Mouse (Mus musculus) forebrain, embryonic 11.5 days (tissue): ENCODE measurements around the gene Nfatc3. TPM values are rescaled to one million over a fixed set of nuclear protein-coding genes. Genes with fewer than 3 reads are reported as not detected.

ENCODE experiments used
- ATAC-seq: fragments of 200-750 bp; cut with Nextera tagmentation; replicated peaks from 2 replicates; pipeline ENCODE4 v1.8.0; 2017; ENCODE audit warnings: moderate TSS enrichment; ENCODE audit not compliant: low FRiP score
- DNase-seq: peaks from one replicate; pipeline ENCODE4 v3.0.0-alpha.2; 2017; ENCODE audit warnings: low spot score
- H3K27ac ChIP-seq: fragments of 300-500 bp; sonication (generic); 2 replicates; pipeline ENCODE4 v1.5.1; 2014; ENCODE audit warnings: low read depth, low read length
- H3K27me3 ChIP-seq: fragments of 300-500 bp; sonication (generic); 2 replicates; pipeline ENCODE4 v1.6.1; 2014; ENCODE audit warnings: mild to moderate bottlenecking, low read length, mixed read lengths; ENCODE audit not compliant: control insufficient read depth, insufficient read depth
- H3K36me3 ChIP-seq: fragments of 300-500 bp; sonication (generic); 2 replicates; pipeline ENCODE4 v1.6.1; 2014; ENCODE audit warnings: mild to moderate bottlenecking, low read length, moderate library complexity, mixed read lengths; ENCODE audit not compliant: control insufficient read depth, insufficient read depth
- H3K4me1 ChIP-seq: fragments of 300-500 bp; sonication (generic); replicated peaks from 2 replicates; pipeline ENCODE4 v1.6.1; 2014; ENCODE audit warnings: low read length, mixed read lengths; ENCODE audit not compliant: control insufficient read depth, insufficient read depth
- H3K4me2 ChIP-seq: fragments of 300-500 bp; sonication (generic); 2 replicates; pipeline ENCODE4 v1.6.1; 2014; ENCODE audit warnings: low read depth, mild to moderate bottlenecking, low read length, moderate library complexity, mixed read lengths; ENCODE audit not compliant: severe bottlenecking
- H3K4me3 ChIP-seq: fragments of 300-500 bp; sonication (generic); 2 replicates; pipeline ENCODE4 v1.5.1; 2014; ENCODE audit warnings: low read depth, low read length
- H3K9ac ChIP-seq: fragments of 300-500 bp; sonication (generic); 2 replicates; pipeline ENCODE4 v1.6.1; 2014; ENCODE audit warnings: low read length
- H3K9me3 ChIP-seq: fragments of 300-500 bp; sonication (generic); 2 replicates; pipeline ENCODE4 v1.6.1; 2016; ENCODE audit warnings: low read length, mixed read lengths; ENCODE audit not compliant: control insufficient read depth
- WGBS: fragments of 180-500 bp; shearing (Covaris S2); extraction: QIAGEN DNeasy Blood & Tissue Kit; methylation state at CpG from one replicate; pipeline ENCODE4 v1.1.7; 2014; 5-methylcytosine and 5-hydroxymethylcytosine counted together
- polyA plus RNA-seq: library from polyadenylated mRNA; unstranded; fragments of >200 nt; fragmentation: Nextera tagmentation; extraction: Ambion mirVana; gene quantifications from 2 replicates; pipeline ENCODE4 v1.2.1, GENCODE M21; 2014

Gene Nfatc3
- polyA plus RNA-seq, 1 experiment from 2014 or later = 5.3 TPM

DNA sequence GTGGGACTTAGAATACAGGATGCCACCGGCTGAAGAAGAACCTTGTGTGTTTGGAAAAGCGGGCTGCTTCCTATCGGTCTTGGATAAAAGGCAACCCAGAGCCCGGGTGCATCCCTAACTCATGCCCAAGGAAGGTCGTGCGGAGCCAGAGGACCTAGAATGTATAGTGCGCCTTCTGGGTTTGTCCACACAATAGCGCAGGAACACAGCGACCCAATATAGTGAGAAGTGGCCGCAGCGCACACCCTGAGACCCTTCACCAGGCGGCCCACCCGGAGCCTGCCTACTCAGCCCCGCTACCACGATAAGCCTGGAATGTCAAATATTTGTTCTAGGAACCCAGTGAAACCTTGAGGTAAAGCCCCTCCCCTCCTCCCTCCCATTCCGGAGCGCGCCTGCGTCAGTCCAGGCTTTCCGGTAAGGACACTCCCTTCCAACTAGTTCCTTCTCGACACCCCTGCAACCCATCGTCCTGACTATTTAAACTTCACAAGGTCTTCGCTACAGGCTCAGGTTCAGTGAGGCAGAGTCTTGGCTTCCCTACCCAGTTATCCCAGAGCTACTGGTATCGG lies 79.4 kb downstream of the Nfatc3 start:
- Histone ChIP-seq H3K4me1 (peaks cover 18% of the 10 kb centered on the region; the same call in 1 of the 2 replicates), H3K9me3 (no peaks in the 10 kb centered on the region), H3K9ac (peak overlapping the region; percentile 47), H3K4me3 (peak overlapping the region; percentile 40), H3K4me2 (peak overlapping the region; percentile 77), H3K27ac (no peak overlapping the region), H3K36me3 (no peaks in the 10 kb centered on the region), H3K27me3 (peaks cover 55% of the 10 kb centered on the region)
- ATAC-seq (0 out of 2 replicates have a peak, but pooled peaks have one; percentile 13), DNase-seq (peak; percentile 75)
- WGBS = 0% methylated on average over 24 of the region's 24 CpGs

DNA sequence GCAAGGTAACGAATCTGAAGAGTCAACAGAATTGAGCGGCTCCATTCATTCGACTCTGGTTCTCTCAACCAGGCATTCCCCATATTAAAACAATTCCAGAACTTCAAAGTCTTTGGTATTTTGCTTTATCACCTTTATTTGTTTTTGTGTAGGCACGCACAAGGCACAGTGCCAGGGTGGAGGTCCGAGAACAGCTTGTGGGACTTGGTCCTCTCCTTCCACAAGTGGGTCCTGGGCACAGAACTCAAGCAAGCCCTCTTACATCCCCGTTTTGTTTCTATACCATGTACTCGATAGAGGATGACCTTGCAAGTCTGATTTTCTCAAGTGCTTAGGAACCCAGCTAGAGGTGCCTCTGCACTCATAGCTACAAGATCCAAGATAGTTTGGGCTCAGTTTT lies 80.0 kb downstream of the Nfatc3 start:
- Histone ChIP-seq H3K27me3 (peaks cover 55% of the 10 kb centered on the region), H3K27ac (no peak overlapping the region), H3K9me3 (no peaks in the 10 kb centered on the region), H3K9ac (peak overlapping the region; percentile 47), H3K4me2 (peak overlapping the region; percentile 77), H3K4me1 (peaks cover 18% of the 10 kb centered on the region; the same call in 1 of the 2 replicates), H3K36me3 (no peaks in the 10 kb centered on the region), H3K4me3 (peak overlapping the region; percentile 40)
- ATAC-seq (no peak), DNase-seq (no peak)
- 17% methylated on average over 7 of the region's 7 CpGs for WGBS

- Histone ChIP-seq H3K4me1 (peaks cover 18% of the 10 kb centered on the region; the same call in 1 of the 2 replicates), H3K9me3 (no peaks in the 10 kb centered on the region), H3K27ac (no peak overlapping the region), H3K9ac (no peak overlapping the region), H3K4me2 (no peak overlapping the region), H3K4me3 (no peak overlapping the region), H3K27me3 (peaks cover 40% of the 10 kb centered on the region), H3K36me3 (no peaks in the 10 kb centered on the region)
- DNase-seq = no peak
- no peak for ATAC-seq
- 66% methylated on average over 5 of the region's 5 CpGs for WGBS
Observed at GRCm38 (mm10) chr8:106140191-106140590, 81.6 kb downstream of the Nfatc3 start.

DNA sequence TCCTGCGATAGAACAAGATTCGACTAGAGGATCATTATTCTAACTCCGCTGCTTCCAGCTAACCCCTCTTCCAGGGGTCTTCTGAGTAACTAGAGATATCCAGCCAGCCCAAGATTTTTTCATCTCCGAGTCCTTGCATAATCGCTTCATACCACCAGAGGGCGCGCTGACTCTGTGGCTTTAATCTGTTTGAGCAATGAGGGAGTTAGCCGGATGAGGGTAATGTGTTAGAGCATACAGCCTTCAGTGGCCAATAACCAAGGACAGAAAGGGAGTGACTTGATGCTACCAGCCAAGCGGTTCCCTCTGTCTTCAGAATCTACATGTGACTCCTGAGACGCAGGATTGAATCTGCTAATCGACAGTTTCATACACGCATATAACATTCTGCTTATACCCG lies 82.1 kb downstream of the Nfatc3 start:
- Histone ChIP-seq H3K36me3 (no peaks in the 10 kb centered on the region), H3K4me3 (no peak overlapping the region), H3K9ac (no peak overlapping the region), H3K9me3 (no peaks in the 10 kb centered on the region), H3K4me1 (peaks cover 18% of the 10 kb centered on the region; the same call in 1 of the 2 replicates), H3K27ac (no peak overlapping the region), H3K27me3 (peaks cover 34% of the 10 kb centered on the region), H3K4me2 (no peak overlapping the region)
- DNase-seq (peak; percentile 91), ATAC-seq (peak; percentile 48; the same call in 1 of the 2 replicates)
- 20% methylated on average over 13 of the region's 13 CpGs for WGBS

GRCm38 (mm10) chr8:106145331-106145730 lies 86.7 kb downstream of the Nfatc3 start:
- Histone ChIP-seq H3K27me3 (no peaks in the 10 kb centered on the region), H3K36me3 (no peaks in the 10 kb centered on the region), H3K9me3 (no peaks in the 10 kb centered on the region), H3K9ac (no peak overlapping the region), H3K4me2 (no peak overlapping the region), H3K4me3 (no peak overlapping the region), H3K27ac (no peak overlapping the region), H3K4me1 (no peaks in the 10 kb centered on the region)
- ATAC-seq = no peak
- no peak for DNase-seq
- WGBS = 94% methylated on average over 2 of the region's 2 CpGs

- no peaks in the 10 kb centered on the region for H3K9me3 ChIP-seq
- no peak for DNase-seq
Observed at GRCm38 (mm10) chr8:106146014-106146413, 87.4 kb downstream of the Nfatc3 start.

GRCm38 (mm10) chr8:106147868-106148565 lies 89.4 kb downstream of the Nfatc3 start:
- no peak overlapping the region for H3K4me3 ChIP-seq
- H3K27ac ChIP-seq = no peak overlapping the region
- no peaks in the 10 kb centered on the region for H3K36me3 ChIP-seq
- ATAC-seq (no peak), DNase-seq (no peak)
- 84% methylated on average over 6 of the region's 6 CpGs for WGBS
- no peaks in the 10 kb centered on the region for H3K27me3 ChIP-seq
- H3K9me3 ChIP-seq = no peaks in the 10 kb centered on the region
- 0 out of 2 replicates have a peak, but pooled peaks cover 2% of the 10 kb centered on the region for H3K4me1 ChIP-seq
- no peak overlapping the region for H3K9ac ChIP-seq
- H3K4me2 ChIP-seq = no peak overlapping the region

More at GRCm38 (mm10) chr8:106146014-106146413, 87.4 kb downstream of the Nfatc3 start:
- 95% methylated on average over 4 of the region's 4 CpGs for WGBS
- Histone ChIP-seq H3K9ac (no peak overlapping the region), H3K27ac (no peak overlapping the region), H3K4me2 (no peak overlapping the region), H3K36me3 (no peaks in the 10 kb centered on the region), H3K27me3 (no peaks in the 10 kb centered on the region), H3K4me1 (0 out of 2 replicates have a peak, but pooled peaks cover 1% of the 10 kb centered on the region), H3K4me3 (no peak overlapping the region)
- ATAC-seq = no peak

DNA sequence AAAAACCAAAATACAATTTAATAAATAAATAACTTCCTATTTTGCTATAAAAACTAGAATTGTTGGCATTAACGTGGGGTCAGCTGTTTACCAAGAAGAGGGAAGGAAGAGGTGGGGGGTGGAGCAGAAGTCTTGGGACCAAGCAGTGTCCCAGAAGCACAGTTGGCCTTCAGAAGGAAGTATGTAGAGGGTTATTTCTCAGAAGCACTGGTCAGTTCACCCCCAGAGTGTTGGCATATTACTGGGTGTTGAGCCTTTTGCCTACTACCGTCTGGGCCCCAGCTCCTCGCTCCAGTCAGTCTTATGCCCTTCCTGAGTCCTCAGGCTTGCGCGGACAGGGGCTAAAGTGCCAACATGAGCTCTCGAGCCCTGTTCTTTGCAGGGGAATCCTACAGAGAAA lies 90.4 kb downstream of the Nfatc3 start:
- Histone ChIP-seq H3K4me2 (no peak overlapping the region), H3K27ac (no peak overlapping the region), H3K4me1 (0 out of 2 replicates have a peak, but pooled peaks cover 2% of the 10 kb centered on the region), H3K9ac (no peak overlapping the region), H3K27me3 (no peaks in the 10 kb centered on the region), H3K9me3 (no peaks in the 10 kb centered on the region), H3K4me3 (no peak overlapping the region), H3K36me3 (no peaks in the 10 kb centered on the region)
- DNase-seq (no peak), ATAC-seq (no peak)
- 89% methylated on average over 6 of the region's 6 CpGs for WGBS
